Mouse (Mus musculus) kidney, embryonic 14.5 days (tissue): Measurements from ENCODE around the gene Anapc7. TPM values are rescaled to one million over a fixed set of nuclear protein-coding genes. Genes with fewer than 3 reads are reported as not detected.
"Not testable (repeated sequence)": the region's sequence is repeated elsewhere in the genome, so short reads cannot be mapped to it uniquely, and the experiment has no call there.

Source experiments
- ATAC-seq: fragments of 200-750 bp; cut with Nextera tagmentation; 2 replicates; pipeline ENCODE4 v1.8.0; 2017; ENCODE audit warnings: moderate number of reproducible peaks, mild to moderate bottlenecking, moderate TSS enrichment, moderate library complexity; ENCODE audit not compliant: low FRiP score, low TSS enrichment
- H3K27ac ChIP-seq: fragments of 300-500 bp; sonication (generic); 2 replicates; pipeline ENCODE4 v1.5.1; 2014; ENCODE audit warnings: low read depth, mild to moderate bottlenecking, low read length, moderate library complexity, mixed read lengths
- H3K27me3 ChIP-seq: fragments of 300-500 bp; sonication (generic); 2 replicates; pipeline ENCODE4 v1.6.1; 2014; ENCODE audit warnings: mild to moderate bottlenecking, low read length; ENCODE audit not compliant: control insufficient read depth, insufficient read depth
- H3K36me3 ChIP-seq: fragments of 300-500 bp; sonication (generic); 2 replicates; pipeline ENCODE4 v1.6.1; 2014; ENCODE audit warnings: low read length, mixed read lengths; ENCODE audit not compliant: control insufficient read depth, insufficient read depth
- H3K4me1 ChIP-seq: fragments of 300-500 bp; sonication (generic); 2 replicates; pipeline ENCODE4 v1.6.1; 2014; ENCODE audit warnings: low read length, mixed read lengths; ENCODE audit not compliant: control insufficient read depth, insufficient read depth
- H3K4me2 ChIP-seq: fragments of 300-500 bp; sonication (generic); replicated peaks from 2 replicates; pipeline ENCODE4 v1.6.1; 2014; ENCODE audit warnings: low read depth, mild to moderate bottlenecking, low read length
- H3K4me3 ChIP-seq: fragments of 300-500 bp; sonication (generic); 2 replicates; pipeline ENCODE4 v1.5.1; 2014; ENCODE audit warnings: mild to moderate bottlenecking, low read length
- H3K9ac ChIP-seq: fragments of 300-500 bp; sonication (generic); 2 replicates; pipeline ENCODE4 v1.6.1; 2014; ENCODE audit warnings: low read depth, mild to moderate bottlenecking, low read length, moderate library complexity
- H3K9me3 ChIP-seq: fragments of 300-500 bp; sonication (generic); 2 replicates; pipeline ENCODE4 v1.6.1; 2016; ENCODE audit warnings: low read length; ENCODE audit not compliant: control insufficient read depth
- WGBS: fragments of 180-500 bp; shearing (Covaris S2); extraction: QIAGEN DNeasy Blood & Tissue Kit; methylation state at CpG from one replicate; pipeline ENCODE4 v1.1.7; 2014; 5-methylcytosine and 5-hydroxymethylcytosine counted together
- polyA plus RNA-seq: library from polyadenylated mRNA; unstranded; fragments of >200 nt; fragmentation: Nextera tagmentation; extraction: Ambion mirVana; gene quantifications from 2 replicates; pipeline ENCODE4 v1.2.1, GENCODE M21; 2014

Gene Anapc7
- polyA plus RNA-seq, 1 experiment from 2014 or later, result 29.1 TPM

GRCm38 (mm10) chr5:122415465-122415864, 6.0 kb upstream of the Anapc7 start:
- Histone ChIP-seq H3K9me3 (no peaks in the 10 kb centered on the region), H3K4me2 (no peak overlapping the region), H3K4me3 (no peak overlapping the region), H3K36me3 (no peaks in the 10 kb centered on the region), H3K27me3 (no peaks in the 10 kb centered on the region), H3K4me1 (no peaks in the 10 kb centered on the region), H3K27ac (no peak overlapping the region), H3K9ac (no peak overlapping the region)
- 83% methylated on average over 12 of the region's 12 CpGs for WGBS
- no peak for ATAC-seq

GRCm38 (mm10) chr5:122420676-122421075, 817 bp upstream of the Anapc7 start:
- not testable (repeated sequence) for H3K27me3 ChIP-seq, H3K4me3 ChIP-seq, H3K9me3 ChIP-seq, ATAC-seq, H3K4me2 ChIP-seq, H3K36me3 ChIP-seq, H3K27ac ChIP-seq, H3K9ac ChIP-seq
- WGBS, result 59% methylated on average over 4 of the region's 4 CpGs
- peaks cover 16% of the 10 kb centered on the region for H3K4me1 ChIP-seq

- Histone ChIP-seq H3K9ac (peak overlapping the region; percentile 85), H3K4me3 (peak overlapping the region; percentile 79), H3K4me2 (peak overlapping the region; percentile 89), H3K27me3 (no peaks in the 10 kb centered on the region), H3K4me1 (peaks cover 16% of the 10 kb centered on the region), H3K9me3 (no peaks in the 10 kb centered on the region), H3K36me3 (no peaks in the 10 kb centered on the region), H3K27ac (peak overlapping the region; percentile 81)
- peak; percentile 93 for ATAC-seq
- WGBS, result under 1% methylated on average over 72 of the region's 73 CpGs
Observed at GRCm38 (mm10) chr5:122422071-122422964, 825 bp downstream of the Anapc7 start.

- 30% methylated on average over 15 of the region's 15 CpGs for WGBS
Observed at GRCm38 (mm10) chr5:122423083-122423482, 1.6 kb downstream of the Anapc7 start.

GRCm38 (mm10) chr5:122425550-122425949, 4.1 kb downstream of the Anapc7 start:
- peaks cover 29% of the 10 kb centered on the region for H3K36me3 ChIP-seq
- H3K4me2 ChIP-seq, result no peak overlapping the region
- H3K4me1 ChIP-seq, result peaks cover 16% of the 10 kb centered on the region
- no peak for ATAC-seq
- H3K4me3 ChIP-seq, result no peak overlapping the region
- no peak overlapping the region for H3K9ac ChIP-seq
- H3K9me3 ChIP-seq, result no peaks in the 10 kb centered on the region
- no peak overlapping the region for H3K27ac ChIP-seq
- no peaks in the 10 kb centered on the region for H3K27me3 ChIP-seq
- WGBS, result 84% methylated on average over 2 of the region's 2 CpGs

More at GRCm38 (mm10) chr5:122423083-122423482, 1.6 kb downstream of the Anapc7 start:
- Histone ChIP-seq H3K9me3 (no peaks in the 10 kb centered on the region), H3K27ac (no peak overlapping the region), H3K9ac (peak overlapping the region; percentile 85), H3K4me2 (peak overlapping the region; percentile 89), H3K27me3 (no peaks in the 10 kb centered on the region), H3K36me3 (peaks cover 5% of the 10 kb centered on the region), H3K4me1 (peaks cover 16% of the 10 kb centered on the region), H3K4me3 (peak overlapping the region; percentile 79)
- no peak for ATAC-seq

- WGBS, result 91% methylated on average over 4 of the region's 4 CpGs
- ATAC-seq, result no peak
- H3K4me2 ChIP-seq, result no peak overlapping the region
- no peaks in the 10 kb centered on the region for H3K4me1 ChIP-seq
- H3K36me3 ChIP-seq, result peaks cover 71% of the 10 kb centered on the region
- no peak overlapping the region for H3K9ac ChIP-seq
- no peaks in the 10 kb centered on the region for H3K27me3 ChIP-seq
- H3K27ac ChIP-seq, result no peak overlapping the region
- H3K4me3 ChIP-seq, result no peak overlapping the region
- H3K9me3 ChIP-seq, result no peaks in the 10 kb centered on the region
Observed at GRCm38 (mm10) chr5:122430036-122430775, 8.7 kb downstream of the Anapc7 start.

- H3K27ac ChIP-seq, result no peak overlapping the region
- no peak overlapping the region for H3K9ac ChIP-seq
- no peaks in the 10 kb centered on the region for H3K27me3 ChIP-seq
- 94% methylated on average over 8 of the region's 8 CpGs for WGBS
- peaks cover 80% of the 10 kb centered on the region for H3K36me3 ChIP-seq
- H3K4me1 ChIP-seq, result no peaks in the 10 kb centered on the region
- no peaks in the 10 kb centered on the region for H3K9me3 ChIP-seq
- ATAC-seq, result no peak
- no peak overlapping the region for H3K4me3 ChIP-seq
- H3K4me2 ChIP-seq, result no peak overlapping the region
Observed at GRCm38 (mm10) chr5:122431221-122431620, 9.7 kb downstream of the Anapc7 start.

GRCm38 (mm10) chr5:122434541-122434940, 13.0 kb downstream of the Anapc7 start:
- Histone ChIP-seq H3K27ac (no peak overlapping the region), H3K36me3 (peaks cover 95% of the 10 kb centered on the region), H3K4me2 (no peak overlapping the region), H3K4me1 (no peaks in the 10 kb centered on the region), H3K4me3 (no peak overlapping the region), H3K9ac (no peak overlapping the region), H3K27me3 (no peaks in the 10 kb centered on the region), H3K9me3 (no peaks in the 10 kb centered on the region)
- WGBS, result 84% methylated on average over 4 of the region's 4 CpGs
- no peak for ATAC-seq
